In genomic region chr13:47764802-47765597, GRCm38 (mm10) we compare ENCODE assay signal across 13 mouse cellular contexts.
DNase-seq lines count a peak whose midpoint lies in the region; ATAC-seq lines count a peak whose summit lies in the region.
"Had no signal": no experiment of that assay in that cellular context is flagged by ENCODE, and none has a peak within 500 bp of the region (broad histone marks: within the 10 kb centered on the region; RNA-seq: fewer than 3 reads in every experiment).

No protein-coding gene starts in this region.

- no peaks in the 10 kb centered on the region for H3K27me3 ChIP-seq in limb, embryonic 10.5 days (ENCODE audit: low read depth, poor library complexity, severe bottlenecking)
- H3K27me3 ChIP-seq: midbrain, embryonic 12.5 days; neural tube, embryonic 13.5 days had no signal

- H3K9me3 ChIP-seq in limb, embryonic 10.5 days (replicated peaks): no peaks in the 10 kb centered on the region
- H3K9me3 ChIP-seq: forebrain, embryonic 10.5 days; midbrain, embryonic 12.5 days; neural tube, embryonic 13.5 days had no signal

- H3K4me3 ChIP-seq in limb, embryonic 10.5 days: no peak overlapping the region
- H3K4me3 ChIP-seq: forebrain, embryonic 10.5 days; midbrain, embryonic 12.5 days; neural tube, embryonic 13.5 days had no signal

- ATAC-seq in granulocyte monocyte progenitor cell, adult 5-6 weeks (replicated peaks; ENCODE audit: poor library complexity, severe bottlenecking): no peak

- peaks cover 13% of the 10 kb centered on the region for H3K4me1 ChIP-seq in limb, embryonic 10.5 days
- H3K4me1 ChIP-seq: midbrain, embryonic 12.5 days had no signal

- no peak overlapping the region for H3K27ac ChIP-seq in limb, embryonic 10.5 days
- H3K27ac ChIP-seq: forebrain, embryonic 10.5 days; midbrain, embryonic 12.5 days; neural tube, embryonic 13.5 days had no signal

- DNase-seq in left cerebral cortex, postnatal 4 days: peak; percentile 8
- no peak for DNase-seq in left cerebral cortex, adult 9 months (ENCODE audit: low spot score in 2 of 2)
- DNase-seq in embryo, embryonic 10.5 days (ENCODE audit: low spot score): peak; percentile 53
- peak; percentile 51 for DNase-seq in forelimb bud, embryonic 11.5 days (ENCODE audit: low read depth, low spot score)
- DNase-seq in limb, embryonic 10.5 days (ENCODE audit: low spot score): peak; percentile 41
- DNase-seq in adrenal gland, adult 2 months: no peak
- no peak for DNase-seq in ovary, postnatal 10 days (ENCODE audit: low spot score)
- DNase-seq: gastrocnemius, postnatal 25 days; right cerebral cortex, postnatal 25 days had no signal

- intact Hi-C loops in left cerebral cortex, postnatal 4 days (cut with DNase I): no loop called here

- WGBS in limb, embryonic 10.5 days: 51% methylated on average over 16 of the region's 16 CpGs

- H3K36me3 ChIP-seq in limb, embryonic 10.5 days: no peaks in the 10 kb centered on the region
- H3K36me3 ChIP-seq: forebrain, embryonic 10.5 days; midbrain, embryonic 12.5 days; neural tube, embryonic 13.5 days had no signal

Comparison
In these comparisons a context has a peak if more than half of its experiments do, and no peak if none do; other contexts are left out.
1. DNase-seq: peak in left cerebral cortex, postnatal 4 days (single experiment), embryo, embryonic 10.5 days (single experiment), forelimb bud, embryonic 11.5 days (single experiment) and limb, embryonic 10.5 days (single experiment); none in left cerebral cortex, adult 9 months (0 of 2), adrenal gland, adult 2 months (single experiment) and ovary, postnatal 10 days (single experiment).